Comparison of ENCODE assay signal across 7 mouse cellular contexts in genomic region chr3:86224564-86225421, GRCm38 (mm10). TPM values are rescaled to one million over a fixed set of nuclear protein-coding genes. Genes with fewer than 3 reads are reported as not detected.
DNase-seq lines count a peak whose midpoint lies in the region; ATAC-seq and TF ChIP-seq lines count a peak whose summit lies in the region.

Gene Lrba (plus strand): TSS chr3:86224680.

- no peaks in the 10 kb centered on the region for H3K27me3 ChIP-seq in intestine, postnatal 0 days (replicated peaks; ENCODE audit: control insufficient read depth, insufficient read depth, low read length)
- H3K27me3 ChIP-seq in limb, embryonic 11.5 days (ENCODE audit: control insufficient read depth, insufficient read depth, low read length) = no peaks in the 10 kb centered on the region
- H3K27me3 ChIP-seq in midbrain, embryonic 13.5 days = peaks cover 7% of the 10 kb centered on the region; the same call in 1 of the 2 replicates

- 1% methylated on average over 48 of the region's 55 CpGs for whole genome bisulfite sequencing in intestine, postnatal 0 days
- WGBS in limb, embryonic 11.5 days = under 1% methylated on average over 52 of the region's 55 CpGs
- WGBS in midbrain, embryonic 13.5 days = 1% methylated on average over 37 of the region's 55 CpGs

- peak within 1 kb of the TSS; percentile 94 for H3K9ac ChIP-seq in intestine, postnatal 0 days (ENCODE audit: low read depth, low read length)
- H3K9ac ChIP-seq in limb, embryonic 11.5 days (ENCODE audit: low read length) = peak within 1 kb of the TSS; percentile 82
- peak within 1 kb of the TSS; percentile 84 for H3K9ac ChIP-seq in midbrain, embryonic 13.5 days (replicated peaks)

- no peaks in the 10 kb centered on the region for H3K36me3 ChIP-seq in intestine, postnatal 0 days (ENCODE audit: control insufficient read depth, insufficient read depth)
- H3K36me3 ChIP-seq in limb, embryonic 11.5 days (ENCODE audit: control insufficient read depth, insufficient read depth, low read length) = no peaks in the 10 kb centered on the region
- no peaks in the 10 kb centered on the region for H3K36me3 ChIP-seq in midbrain, embryonic 13.5 days

- H3K4me1 ChIP-seq in intestine, postnatal 0 days (replicated peaks; ENCODE audit: control insufficient read depth, insufficient read depth, low read length) = no peaks in the 10 kb centered on the region
- no peaks in the 10 kb centered on the region for H3K4me1 ChIP-seq in limb, embryonic 11.5 days (ENCODE audit: control insufficient read depth, insufficient read depth, low read length)
- peaks cover 7% of the 10 kb centered on the region for H3K4me1 ChIP-seq in midbrain, embryonic 13.5 days (replicated peaks)

- 0 out of 2 replicates have a peak, but pooled peaks have one; percentile 2 for TF ChIP-seq CTCF in intestine, postnatal 0 days (IDR thresholded peaks at IDR 0.05; ENCODE audit: low read depth)

- H3K9me3 ChIP-seq in intestine, postnatal 0 days (ENCODE audit: control insufficient read depth) = no peaks in the 10 kb centered on the region
- no peaks in the 10 kb centered on the region for H3K9me3 ChIP-seq in limb, embryonic 11.5 days (ENCODE audit: control insufficient read depth, low read length)
- no peaks in the 10 kb centered on the region for H3K9me3 ChIP-seq in midbrain, embryonic 13.5 days

- H3K4me2 ChIP-seq in intestine, postnatal 0 days (replicated peaks; ENCODE audit: low read depth) = peak within 1 kb of the TSS; percentile 87
- H3K4me2 ChIP-seq in limb, embryonic 11.5 days (ENCODE audit: low read depth, severe bottlenecking) = peak within 1 kb of the TSS; percentile 90
- H3K4me2 ChIP-seq in midbrain, embryonic 13.5 days (replicated peaks) = peak within 1 kb of the TSS; percentile 80

- ATAC-seq in intestine, postnatal 0 days = peak; percentile 90
- ATAC-seq in limb, embryonic 11.5 days (ENCODE audit: insufficient number of reproducible peaks, low FRiP score, low TSS enrichment, low read depth) = peak; percentile 81
- peak; percentile 83 for ATAC-seq in midbrain, embryonic 13.5 days

- peak within 1 kb of the TSS; percentile 97 for H3K27ac ChIP-seq in intestine, postnatal 0 days (ENCODE audit: low read depth, low read length)
- peak within 1 kb of the TSS; percentile 73 for H3K27ac ChIP-seq in limb, embryonic 11.5 days (replicated peaks; ENCODE audit: low read depth, low read length)
- H3K27ac ChIP-seq in midbrain, embryonic 13.5 days = peak within 1 kb of the TSS; percentile 91

- peak within 1 kb of the TSS; percentile 92 for H3K4me3 ChIP-seq in intestine, postnatal 0 days (ENCODE audit: low read depth, low read length)
- peak within 1 kb of the TSS; percentile 89 for H3K4me3 ChIP-seq in limb, embryonic 11.5 days (ENCODE audit: low read depth, low read length)
- H3K4me3 ChIP-seq in midbrain, embryonic 13.5 days (replicated peaks) = peak within 1 kb of the TSS; percentile 76

- DNase-seq in adrenal gland, adult 2 months = peak; percentile 91
- DNase-seq in embryo, embryonic 9.5 days (ENCODE audit: extremely low spot score) = peak; percentile 79
- no peak for DNase-seq in gonadal fat pad, adult 2 months (ENCODE audit: low read depth)
- peak; percentile 81 for DNase-seq in limb, embryonic 11.5 days (ENCODE audit: low spot score)
- DNase-seq in spleen, adult 12 weeks (ENCODE audit: low spot score) = peak; percentile 75

RNA-seq across cellular contexts. Expression of gene Lrba, which starts in this region (rescaled TPM):
- 10 to 100 TPM; 28.6 to 36.4 TPM for total RNA-seq in adrenal gland, adult 2 months (2021)
- 9.2 and 11.0 TPM in 2 replicates for polyA plus RNA-seq in adrenal gland, adult 2 months (2012; rRNA removed)
- 17.8 and 22.0 TPM in 2 replicates for polyA plus RNA-seq in gonadal fat pad, adult 2 months (2012; rRNA removed)
- polyA plus RNA-seq in intestine, postnatal 0 days (2015; fragmentation: Nextera tagmentation; extraction: Ambion mirVana) = 8.8 and 10.3 TPM in 2 replicates
- 11.1 and 11.9 TPM in 2 replicates for polyA plus RNA-seq in limb, embryonic 11.5 days (2014; fragmentation: Nextera tagmentation; extraction: Ambion mirVana)
- polyA plus RNA-seq in midbrain, embryonic 13.5 days (2015; fragmentation: Nextera tagmentation; extraction: Ambion mirVana) = 5.5 and 7.0 TPM in 2 replicates
